Mouse (Mus musculus): Measurements from ENCODE around the gene Ccdc80. TPM values are rescaled to one million over a fixed set of nuclear protein-coding genes. Genes with fewer than 3 reads are reported as not detected.

Gene Ccdc80
- polyA plus RNA-seq (2015; fragmentation: Nextera tagmentation; extraction: Ambion mirVana), result 23.3 and 38.8 TPM in 2 replicates

DNA sequence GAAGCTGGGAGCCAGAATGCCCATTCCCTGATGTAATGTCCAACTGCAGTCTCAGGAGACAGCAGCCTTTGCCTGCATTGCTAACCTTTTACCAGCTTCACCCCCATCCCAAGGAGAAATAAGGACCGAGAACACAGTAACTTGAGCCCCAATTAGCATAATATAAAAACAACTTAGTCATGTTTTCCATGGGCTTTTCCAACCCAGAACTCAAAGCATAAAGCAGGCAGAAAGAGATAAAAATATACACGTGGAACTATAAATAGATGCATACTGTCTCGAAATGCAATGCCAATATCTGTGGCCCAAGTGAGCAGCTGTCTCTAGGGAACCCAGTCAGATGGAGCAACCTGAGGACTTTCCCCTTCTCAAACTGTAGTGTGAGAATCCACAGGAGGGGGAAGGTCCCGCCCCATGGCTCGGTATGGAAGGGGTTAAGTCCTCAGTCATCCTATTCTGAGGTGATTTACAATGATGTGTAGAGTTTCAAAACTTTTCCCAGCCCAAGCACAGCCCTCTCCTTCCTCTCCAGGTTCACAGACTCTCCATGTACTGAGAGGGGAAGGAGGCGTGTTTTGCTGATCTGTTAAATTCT lies at the start of gene Ccdc80:
Ccdc80 (plus strand) TSS at position 266 of the 595 bp plus-strand sequence.
- peak within 1 kb of the TSS; percentile 40 for H3K4me3 ChIP-seq (replicated peaks)

GRCm38 (mm10) chr16:45044844-45045243 lies 48.4 kb upstream of the Ccdc80 start:
- no peaks in the 10 kb centered on the region for H3K4me1 ChIP-seq
- no peaks in the 10 kb centered on the region for H3K27me3 ChIP-seq (replicated peaks)
- no peak overlapping the region for H3K4me3 ChIP-seq (replicated peaks)
- 60% methylated on average over 3 of the region's 3 CpGs for WGBS
- H3K36me3 ChIP-seq, result no peaks in the 10 kb centered on the region
- H3K27ac ChIP-seq (replicated peaks), result no peak overlapping the region
- H3K9ac ChIP-seq (replicated peaks), result no peak overlapping the region
- H3K4me2 ChIP-seq, result no peak overlapping the region
- H3K9me3 ChIP-seq (replicated peaks), result no peaks in the 10 kb centered on the region
- ATAC-seq (ENCODE audit: low FRiP score), result no peak

More for the DNA sequence above, at the start of gene Ccdc80:
- H3K27ac ChIP-seq (replicated peaks), result 0 out of 2 replicates have a peak within 1 kb of the TSS, but pooled peaks have one; percentile 54
- peak within 1 kb of the TSS; percentile 50 for H3K9ac ChIP-seq (replicated peaks)
- no peaks in the 10 kb centered on the region for H3K27me3 ChIP-seq (replicated peaks)
- ATAC-seq (ENCODE audit: low FRiP score), result no peak
- H3K4me1 ChIP-seq, result peaks cover 17% of the 10 kb centered on the region
- no peaks in the 10 kb centered on the region for H3K36me3 ChIP-seq
- WGBS, result 40% methylated on average over 6 of the region's 6 CpGs
- peak within 1 kb of the TSS; percentile 61 for H3K4me2 ChIP-seq
- H3K9me3 ChIP-seq (replicated peaks), result no peaks in the 10 kb centered on the region

DNA sequence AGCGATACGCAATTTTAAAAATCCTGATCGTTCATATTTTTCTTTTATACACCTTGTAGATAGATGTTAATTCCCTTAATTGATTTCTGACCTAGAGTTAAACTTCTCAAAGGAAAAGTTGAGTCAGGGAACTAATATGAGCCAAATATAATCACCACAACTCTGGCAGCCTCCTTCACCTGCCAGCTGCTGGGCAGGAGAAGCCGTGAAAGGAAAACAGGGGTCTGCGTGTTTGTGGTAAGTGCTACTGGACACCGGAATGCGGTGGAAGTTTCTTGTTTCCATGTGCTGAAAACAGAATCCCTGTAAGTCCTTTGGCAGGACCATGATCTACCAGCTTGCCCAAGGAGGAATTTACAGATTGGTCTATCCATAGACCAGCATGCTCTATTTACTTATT lies 36.0 kb upstream of the Ccdc80 start:
- ATAC-seq (ENCODE audit: low FRiP score), result no peak
- H3K36me3 ChIP-seq, result no peaks in the 10 kb centered on the region

DNA sequence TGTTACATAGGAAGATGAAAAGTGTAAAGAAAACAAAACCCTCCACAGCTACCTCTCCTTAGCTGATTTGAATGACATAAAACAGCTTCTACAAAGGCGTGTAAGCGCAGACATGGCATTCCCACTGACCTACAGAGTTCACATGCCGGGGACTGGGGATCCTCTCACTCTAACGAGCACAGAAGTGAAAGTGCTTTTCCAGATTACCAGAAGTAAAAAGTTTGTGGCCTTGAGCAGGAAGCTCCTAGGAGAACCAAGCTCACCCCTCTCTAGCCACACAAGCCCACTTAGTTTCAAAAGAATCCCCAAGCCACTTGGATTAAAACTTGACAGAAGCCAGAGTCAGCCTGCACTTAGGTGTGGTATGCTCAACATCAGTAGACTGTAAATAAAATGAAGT lies 35.3 kb upstream of the Ccdc80 start:
- Histone ChIP-seq H3K27ac (replicated peaks) (no peak overlapping the region), H3K4me2 (no peak overlapping the region), H3K9ac (replicated peaks) (no peak overlapping the region), H3K4me3 (replicated peaks) (no peak overlapping the region), H3K27me3 (replicated peaks) (no peaks in the 10 kb centered on the region), H3K9me3 (replicated peaks) (no peaks in the 10 kb centered on the region), H3K4me1 (no peaks in the 10 kb centered on the region), H3K36me3 (no peaks in the 10 kb centered on the region)
- no peak for ATAC-seq (ENCODE audit: low FRiP score)
- 85% methylated on average over 4 of the region's 4 CpGs for WGBS

More for the DNA sequence above, 36.0 kb upstream of the Ccdc80 start:
- no peaks in the 10 kb centered on the region for H3K9me3 ChIP-seq (replicated peaks)
- H3K4me2 ChIP-seq, result no peak overlapping the region
- WGBS, result 95% methylated on average over 7 of the region's 7 CpGs
- no peak overlapping the region for H3K4me3 ChIP-seq (replicated peaks)
- H3K27me3 ChIP-seq (replicated peaks), result no peaks in the 10 kb centered on the region
- H3K9ac ChIP-seq (replicated peaks), result no peak overlapping the region
- H3K27ac ChIP-seq (replicated peaks), result no peak overlapping the region
- no peaks in the 10 kb centered on the region for H3K4me1 ChIP-seq

DNA sequence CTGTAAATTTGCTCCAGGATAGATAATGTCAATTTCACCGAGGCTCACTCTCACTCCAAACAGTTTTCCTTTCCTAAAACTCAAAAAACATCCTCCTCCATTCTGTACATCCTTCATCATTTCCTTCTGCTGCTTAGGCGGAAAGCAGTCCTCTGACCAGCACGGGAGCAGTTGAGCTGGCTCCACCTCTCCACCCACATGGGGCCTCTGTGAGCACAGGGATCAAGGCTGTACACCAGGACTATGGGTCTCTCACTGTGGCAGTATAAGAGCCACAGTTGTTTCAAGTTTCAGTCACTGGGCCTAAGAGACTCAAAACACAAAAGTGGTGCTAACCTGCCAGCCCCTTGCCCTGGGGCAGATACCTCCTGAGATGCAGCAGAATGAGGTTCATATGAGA lies 32.1 kb upstream of the Ccdc80 start:
- Histone ChIP-seq H3K27me3 (replicated peaks) (no peaks in the 10 kb centered on the region), H3K4me2 (no peak overlapping the region), H3K9ac (replicated peaks) (no peak overlapping the region), H3K27ac (replicated peaks) (no peak overlapping the region), H3K36me3 (no peaks in the 10 kb centered on the region), H3K4me1 (no peaks in the 10 kb centered on the region), H3K9me3 (replicated peaks) (no peaks in the 10 kb centered on the region), H3K4me3 (replicated peaks) (no peak overlapping the region)
- ATAC-seq (ENCODE audit: low FRiP score), result no peak
- WGBS, result 82% methylated on average over 3 of the region's 3 CpGs

GRCm38 (mm10) chr16:45070383-45071083 lies 22.7 kb upstream of the Ccdc80 start:
- no peak for ATAC-seq (ENCODE audit: low FRiP score)
- no peak overlapping the region for H3K9ac ChIP-seq (replicated peaks)
- H3K27me3 ChIP-seq (replicated peaks), result no peaks in the 10 kb centered on the region
- H3K27ac ChIP-seq (replicated peaks), result no peak overlapping the region
- H3K4me3 ChIP-seq (replicated peaks), result no peak overlapping the region
- no peaks in the 10 kb centered on the region for H3K9me3 ChIP-seq (replicated peaks)
- H3K36me3 ChIP-seq, result no peaks in the 10 kb centered on the region
- H3K4me2 ChIP-seq, result no peak overlapping the region
- WGBS, result 87% methylated on average over 8 of the region's 8 CpGs
- no peaks in the 10 kb centered on the region for H3K4me1 ChIP-seq

GRCm38 (mm10) chr16:45071424-45071823 lies 21.8 kb upstream of the Ccdc80 start:
- Histone ChIP-seq H3K27ac (replicated peaks) (no peak overlapping the region), H3K4me2 (no peak overlapping the region), H3K9me3 (replicated peaks) (no peaks in the 10 kb centered on the region), H3K4me1 (no peaks in the 10 kb centered on the region), H3K4me3 (replicated peaks) (no peak overlapping the region), H3K36me3 (no peaks in the 10 kb centered on the region), H3K9ac (replicated peaks) (no peak overlapping the region), H3K27me3 (replicated peaks) (no peaks in the 10 kb centered on the region)
- no peak for ATAC-seq (ENCODE audit: low FRiP score)
- WGBS, result 83% methylated on average over 2 of the region's 2 CpGs

DNA sequence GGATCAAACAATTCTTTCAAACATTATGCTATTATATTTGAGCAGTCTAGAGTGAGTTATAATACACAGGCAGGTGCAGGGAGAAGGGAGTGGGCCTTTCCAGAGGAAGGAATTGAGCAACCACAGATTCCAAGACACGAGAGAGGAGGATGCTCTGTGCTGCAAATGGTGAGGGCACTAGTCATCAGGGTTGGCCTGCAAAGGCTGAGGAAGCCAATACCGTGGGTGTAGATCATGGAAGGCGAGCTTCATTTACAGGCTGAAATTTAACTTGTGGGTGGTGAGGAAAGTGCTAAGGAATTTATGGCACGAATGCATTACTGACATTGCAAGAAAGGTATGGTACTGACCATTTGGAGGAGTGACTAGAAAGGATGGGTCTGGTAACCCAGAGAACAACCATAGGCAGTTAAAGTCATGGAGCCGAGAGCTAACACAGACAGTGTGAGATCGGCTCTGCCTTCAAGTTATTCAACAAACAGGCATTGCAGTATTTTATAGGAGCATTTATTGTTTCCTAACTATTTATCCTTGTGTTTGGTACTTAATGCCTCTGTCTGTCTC lies 15.6 kb upstream of the Ccdc80 start:
- ATAC-seq (ENCODE audit: low FRiP score), result no peak
- Histone ChIP-seq H3K9me3 (replicated peaks) (no peaks in the 10 kb centered on the region), H3K4me2 (no peak overlapping the region), H3K4me3 (replicated peaks) (no peak overlapping the region), H3K27me3 (replicated peaks) (no peaks in the 10 kb centered on the region), H3K4me1 (no peaks in the 10 kb centered on the region), H3K9ac (replicated peaks) (no peak overlapping the region), H3K36me3 (no peaks in the 10 kb centered on the region), H3K27ac (replicated peaks) (no peak overlapping the region)
- 84% methylated on average over 6 of the region's 6 CpGs for WGBS

- Histone ChIP-seq H3K36me3 (no peaks in the 10 kb centered on the region), H3K4me2 (no peak overlapping the region), H3K9ac (replicated peaks) (no peak overlapping the region), H3K27ac (replicated peaks) (no peak overlapping the region), H3K4me1 (no peaks in the 10 kb centered on the region), H3K27me3 (replicated peaks) (no peaks in the 10 kb centered on the region), H3K9me3 (replicated peaks) (no peaks in the 10 kb centered on the region), H3K4me3 (replicated peaks) (no peak overlapping the region)
- ATAC-seq (ENCODE audit: low FRiP score), result no peak
- WGBS, result 81% methylated on average over 2 of the region's 2 CpGs
These were observed 13.9 kb upstream of the Ccdc80 start for GRCm38 (mm10) chr16:45079322-45079721.

DNA sequence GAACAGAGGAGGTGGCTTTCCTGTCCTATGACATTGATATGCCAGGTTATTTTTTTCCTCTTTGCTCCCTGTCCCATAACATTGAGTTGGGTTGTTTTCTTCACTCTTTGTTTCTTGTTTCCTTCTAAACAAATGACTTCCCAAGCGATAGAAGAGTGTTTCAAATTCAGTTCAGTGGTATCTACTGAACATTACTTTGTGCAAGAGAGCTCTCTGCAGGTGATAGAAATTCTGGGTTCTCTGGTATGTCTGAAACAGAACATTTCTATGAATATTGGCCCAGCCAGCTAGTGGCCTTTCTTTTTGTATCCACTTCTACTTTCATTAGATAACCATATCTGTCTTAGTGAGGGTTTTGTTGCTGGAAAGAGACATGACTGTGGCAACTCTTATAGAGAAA lies 4.4 kb upstream of the Ccdc80 start:
- no peak overlapping the region for H3K27ac ChIP-seq (replicated peaks)
- ATAC-seq (ENCODE audit: low FRiP score), result no peak
- H3K4me1 ChIP-seq, result no peaks in the 10 kb centered on the region
- WGBS, result 88% methylated on average over 1 of the region's 1 CpGs
- H3K27me3 ChIP-seq (replicated peaks), result no peaks in the 10 kb centered on the region
- H3K9ac ChIP-seq (replicated peaks), result no peak overlapping the region
- H3K4me2 ChIP-seq, result no peak overlapping the region
- H3K4me3 ChIP-seq (replicated peaks), result no peak overlapping the region
- no peaks in the 10 kb centered on the region for H3K36me3 ChIP-seq
- H3K9me3 ChIP-seq (replicated peaks), result no peaks in the 10 kb centered on the region

DNA sequence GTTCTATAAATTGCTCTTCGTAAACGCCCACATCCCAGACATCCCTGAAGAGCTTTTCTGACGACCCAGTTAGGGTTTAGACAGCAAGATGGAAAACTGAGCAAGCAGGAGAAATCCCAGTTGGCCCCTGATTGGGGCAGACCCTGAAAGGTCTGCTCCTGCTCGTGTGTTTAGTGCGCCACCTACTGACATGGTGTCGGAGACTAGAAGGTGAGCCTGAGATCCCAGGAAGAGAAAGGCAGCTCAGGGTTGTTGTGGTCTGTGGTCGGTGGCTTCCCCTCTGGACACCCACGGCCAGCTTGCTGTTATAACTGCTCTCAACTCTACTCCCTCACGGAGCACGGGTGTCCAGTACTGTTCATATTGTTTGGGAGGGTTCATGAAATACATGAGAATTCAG lies 3.2 kb upstream of the Ccdc80 start:
- Histone ChIP-seq H3K4me3 (replicated peaks) (no peak overlapping the region), H3K9ac (replicated peaks) (no peak overlapping the region), H3K4me1 (peaks cover 11% of the 10 kb centered on the region), H3K27ac (replicated peaks) (no peak overlapping the region), H3K36me3 (no peaks in the 10 kb centered on the region), H3K9me3 (replicated peaks) (no peaks in the 10 kb centered on the region), H3K27me3 (replicated peaks) (no peaks in the 10 kb centered on the region), H3K4me2 (no peak overlapping the region)
- 9% methylated on average over 10 of the region's 10 CpGs for WGBS
- peak; percentile 81; the same call in 1 of the 2 replicates for ATAC-seq (ENCODE audit: low FRiP score)

All from neural tube, embryonic 15.5 days (tissue).